Mouse (Mus musculus) heart, embryonic 13.5 days (tissue): ENCODE measurements around the gene AC129217.1. TPM values are rescaled to one million over a fixed set of nuclear protein-coding genes. Genes with fewer than 3 reads are reported as not detected.

Source experiments
- ATAC-seq: fragments of 200-750 bp; cut with Nextera tagmentation; 2 replicates; pipeline ENCODE4 v1.8.0; 2017; ENCODE audit warnings: moderate TSS enrichment; ENCODE audit not compliant: insufficient number of reproducible peaks, low FRiP score, low TSS enrichment; ENCODE audit errors: extremely low read depth
- H3K27ac ChIP-seq: fragments of 300-500 bp; sonication (generic); replicated peaks from 2 replicates; pipeline ENCODE4 v1.5.1; 2015; ENCODE audit warnings: moderate library complexity, mild to moderate bottlenecking, inconsistent platforms
- H3K27me3 ChIP-seq: fragments of 300-500 bp; sonication (generic); replicated peaks from 2 replicates; pipeline ENCODE4 v1.6.1; 2015; ENCODE audit warnings: mild to moderate bottlenecking, inconsistent platforms
- H3K36me3 ChIP-seq: fragments of 300-500 bp; sonication (generic); 2 replicates; pipeline ENCODE4 v1.6.1; 2015; ENCODE audit warnings: mild to moderate bottlenecking, inconsistent platforms
- H3K4me1 ChIP-seq: fragments of 300-500 bp; sonication (generic); 2 replicates; pipeline ENCODE4 v1.6.1; 2015; ENCODE audit warnings: inconsistent platforms
- H3K4me2 ChIP-seq: fragments of 300-500 bp; sonication (generic); 2 replicates; pipeline ENCODE4 v1.6.1; 2015; ENCODE audit warnings: inconsistent platforms, mild to moderate bottlenecking, moderate library complexity
- H3K4me3 ChIP-seq: fragments of 300-500 bp; sonication (generic); 2 replicates; pipeline ENCODE4 v1.5.1; 2015; ENCODE audit warnings: moderate library complexity, mild to moderate bottlenecking, inconsistent platforms
- H3K9ac ChIP-seq: fragments of 300-500 bp; sonication (generic); 2 replicates; pipeline ENCODE4 v1.6.1; 2015; ENCODE audit warnings: inconsistent platforms, mild to moderate bottlenecking, moderate library complexity
- H3K9me3 ChIP-seq: fragments of 300-500 bp; sonication (generic); 2 replicates; pipeline ENCODE4 v1.6.1; 2016; ENCODE audit warnings: inconsistent platforms
- WGBS: fragments of 180-500 bp; shearing (Covaris S2); methylation state at CpG from one replicate; pipeline ENCODE4 v1.1.7; 2015; ENCODE audit warnings: mixed read lengths; 5-methylcytosine and 5-hydroxymethylcytosine counted together
- microRNA-seq: library from miRNA; unstranded; fragments of <30 nt; microRNA quantifications from one replicate; pipeline ENCODE4, GENCODE M21; 2016
- polyA plus RNA-seq: library from polyadenylated mRNA; unstranded; fragments of >200 nt; fragmentation: Nextera tagmentation; extraction: Ambion mirVana; gene quantifications from 2 replicates; pipeline ENCODE4 v1.2.1, GENCODE M21; 2015

Gene AC129217.1
- polyA plus RNA-seq, 1 experiment from 2014 or later: not detected

- Histone ChIP-seq H3K27me3 (no peaks in the 10 kb centered on the region), H3K4me1 (peaks cover 22% of the 10 kb centered on the region), H3K27ac (no peak overlapping the region), H3K9ac (no peak overlapping the region), H3K9me3 (no peaks in the 10 kb centered on the region), H3K4me2 (no peak overlapping the region), H3K4me3 (no peak overlapping the region), H3K36me3 (peaks cover 51% of the 10 kb centered on the region)
- no peak for ATAC-seq
- 90% methylated on average over 7 of the region's 7 CpGs for WGBS
Observed at GRCm38 (mm10) chr19:8875031-8875430, 45.5 kb downstream of the AC129217.1 start.

DNA sequence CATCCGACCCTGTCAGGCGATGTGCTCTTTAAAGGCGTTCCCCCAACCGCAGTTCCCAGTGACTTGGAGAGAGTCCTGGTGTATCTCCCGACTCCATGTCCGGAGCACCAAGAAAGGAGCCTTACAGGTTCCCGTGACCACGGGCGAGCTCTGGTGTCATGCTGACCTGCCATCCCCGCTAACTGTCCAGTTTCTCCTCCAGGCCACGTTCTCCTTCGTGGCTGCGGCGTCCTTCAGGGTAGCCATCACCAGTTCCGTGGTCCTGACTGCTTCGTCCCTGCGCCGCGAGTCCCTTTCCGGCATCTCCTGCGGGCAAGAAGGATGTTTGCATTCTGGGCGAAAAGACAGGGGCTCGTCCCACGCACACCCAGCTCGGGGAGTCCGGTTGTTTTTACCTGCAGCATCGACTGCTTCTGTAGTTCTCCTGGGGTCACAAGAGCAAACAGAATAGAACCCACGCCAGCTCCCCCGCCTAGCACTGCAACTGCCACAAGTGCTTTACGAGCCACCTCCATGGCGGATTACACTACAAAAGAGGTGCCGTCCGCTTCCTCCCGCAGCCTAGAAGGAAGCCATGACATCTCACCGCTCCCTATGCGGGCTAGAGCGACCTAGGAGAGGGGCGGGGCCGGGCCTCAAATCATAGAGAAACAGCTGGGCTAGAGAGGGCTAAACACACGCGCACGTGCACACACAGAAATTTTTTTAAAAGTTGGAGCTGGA is 50.9 kb downstream of the AC129217.1 start, which contains the start of gene Uqcc3:
Gene Uqcc3, minus strand, starts transcription at position 613 of the 723 bp plus-strand sequence.
- Histone ChIP-seq H3K4me2 (peak within 1 kb of the TSS; percentile 81), H3K36me3 (peaks cover 24% of the 10 kb centered on the region), H3K4me1 (peaks cover 12% of the 10 kb centered on the region), H3K27ac (peak within 1 kb of the TSS; percentile 89), H3K9me3 (no peaks in the 10 kb centered on the region), H3K9ac (peak within 1 kb of the TSS; percentile 96), H3K4me3 (peak within 1 kb of the TSS; percentile 89), H3K27me3 (no peaks in the 10 kb centered on the region)
- ATAC-seq: peak; percentile 82
- under 1% methylated on average over 42 of the region's 42 CpGs for WGBS

- H3K9me3 ChIP-seq: no peaks in the 10 kb centered on the region
- peaks cover 12% of the 10 kb centered on the region for H3K4me1 ChIP-seq
- 16% methylated on average over 3 of the region's 3 CpGs for WGBS
- H3K27ac ChIP-seq: peak overlapping the region; percentile 89; the same call in 1 of the 2 replicates
- peak overlapping the region; percentile 89 for H3K4me3 ChIP-seq
- H3K9ac ChIP-seq: peak overlapping the region; percentile 96
- H3K27me3 ChIP-seq: no peaks in the 10 kb centered on the region
- ATAC-seq: no peak
- peaks cover 18% of the 10 kb centered on the region for H3K36me3 ChIP-seq
- peak overlapping the region; percentile 81 for H3K4me2 ChIP-seq
Observed at GRCm38 (mm10) chr19:8881034-8881392, 51.4 kb downstream of the AC129217.1 start.

GRCm38 (mm10) chr19:8883616-8884015 is 54.0 kb downstream of the AC129217.1 start, which contains the start of the genes Lbhd1 and Gm49403:
Gene Lbhd1, plus strand, starts transcription at chr19:8883732.
Gene Gm49403, plus strand, starts transcription at chr19:8883930.
- H3K9me3 ChIP-seq: no peaks in the 10 kb centered on the region
- H3K36me3 ChIP-seq: no peaks in the 10 kb centered on the region
- 67% methylated on average over 3 of the region's 3 CpGs for WGBS
- H3K27ac ChIP-seq: no peak within 1 kb of the TSS
- no peak within 1 kb of the TSS for H3K4me3 ChIP-seq
- H3K4me1 ChIP-seq: peaks cover 21% of the 10 kb centered on the region
- no peak for ATAC-seq
- no peaks in the 10 kb centered on the region for H3K27me3 ChIP-seq
- no peak within 1 kb of the TSS for H3K4me2 ChIP-seq
- H3K9ac ChIP-seq: no peak within 1 kb of the TSS

- peaks cover 15% of the 10 kb centered on the region for H3K36me3 ChIP-seq
- no peaks in the 10 kb centered on the region for H3K9me3 ChIP-seq
- no peaks in the 10 kb centered on the region for H3K27me3 ChIP-seq
- H3K4me2 ChIP-seq: peak overlapping the region; percentile 87
- ATAC-seq: no peak
- WGBS: 61% methylated on average over 1 of the region's 1 CpGs
- H3K4me1 ChIP-seq: peaks cover 18% of the 10 kb centered on the region
- peak overlapping the region; percentile 89; the same call in 1 of the 2 replicates for H3K9ac ChIP-seq
- H3K27ac ChIP-seq: peak overlapping the region; percentile 89; the same call in 1 of the 2 replicates
- H3K4me3 ChIP-seq: peak overlapping the region; percentile 80
Observed at GRCm38 (mm10) chr19:8886916-8887584, 57.5 kb downstream of the AC129217.1 start.

DNA sequence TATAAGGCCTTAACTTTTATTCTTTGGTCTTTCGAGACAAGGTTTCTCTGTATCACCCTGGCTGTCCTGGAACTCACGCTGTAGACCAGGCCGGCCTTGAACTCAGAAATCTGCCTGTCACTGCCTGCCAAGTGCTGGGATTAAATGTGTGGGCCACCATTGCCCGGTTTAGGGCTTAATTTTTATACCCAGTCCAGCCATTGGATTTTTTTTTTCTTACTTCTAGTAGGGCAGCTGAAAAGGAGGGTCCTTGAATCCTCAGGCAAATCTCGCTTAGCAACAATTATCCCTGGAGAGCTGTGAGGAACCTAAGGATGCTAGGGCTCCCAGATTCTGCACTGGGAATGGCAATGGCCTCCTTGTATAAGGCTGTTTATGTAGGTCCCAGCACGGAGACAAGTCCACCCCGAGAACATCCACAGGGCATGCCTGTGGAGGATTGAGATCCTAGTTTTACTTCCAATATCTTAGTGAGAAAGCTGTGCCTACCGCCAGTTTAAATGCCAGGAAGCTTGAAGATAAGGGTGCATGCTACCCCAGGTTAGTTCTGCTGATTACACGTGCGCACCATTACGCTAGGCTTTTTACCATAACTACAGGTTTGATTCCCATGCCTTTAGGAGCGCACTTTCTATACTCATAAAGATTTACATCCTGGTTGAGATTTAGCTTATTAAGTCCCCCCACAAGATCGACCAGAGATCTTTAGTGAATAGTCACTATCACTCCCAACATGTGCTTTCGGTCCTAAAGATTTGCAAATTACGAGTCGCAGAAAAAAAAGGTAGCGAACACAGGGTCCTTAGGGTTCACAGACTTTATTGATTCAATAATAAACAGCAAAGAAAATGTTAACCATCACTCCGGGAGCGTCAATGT is 58.3 kb downstream of the AC129217.1 start:
- ATAC-seq: no peak
- no peaks in the 10 kb centered on the region for H3K9me3 ChIP-seq
- no peaks in the 10 kb centered on the region for H3K27me3 ChIP-seq
- peaks cover 15% of the 10 kb centered on the region for H3K36me3 ChIP-seq
- peak overlapping the region; percentile 87 for H3K4me2 ChIP-seq
- H3K9ac ChIP-seq: peak overlapping the region; percentile 89
- 17% methylated on average over 19 of the region's 19 CpGs for WGBS
- H3K4me1 ChIP-seq: peaks cover 23% of the 10 kb centered on the region
- peak overlapping the region; percentile 89 for H3K27ac ChIP-seq
- H3K4me3 ChIP-seq: peak overlapping the region; percentile 80

DNA sequence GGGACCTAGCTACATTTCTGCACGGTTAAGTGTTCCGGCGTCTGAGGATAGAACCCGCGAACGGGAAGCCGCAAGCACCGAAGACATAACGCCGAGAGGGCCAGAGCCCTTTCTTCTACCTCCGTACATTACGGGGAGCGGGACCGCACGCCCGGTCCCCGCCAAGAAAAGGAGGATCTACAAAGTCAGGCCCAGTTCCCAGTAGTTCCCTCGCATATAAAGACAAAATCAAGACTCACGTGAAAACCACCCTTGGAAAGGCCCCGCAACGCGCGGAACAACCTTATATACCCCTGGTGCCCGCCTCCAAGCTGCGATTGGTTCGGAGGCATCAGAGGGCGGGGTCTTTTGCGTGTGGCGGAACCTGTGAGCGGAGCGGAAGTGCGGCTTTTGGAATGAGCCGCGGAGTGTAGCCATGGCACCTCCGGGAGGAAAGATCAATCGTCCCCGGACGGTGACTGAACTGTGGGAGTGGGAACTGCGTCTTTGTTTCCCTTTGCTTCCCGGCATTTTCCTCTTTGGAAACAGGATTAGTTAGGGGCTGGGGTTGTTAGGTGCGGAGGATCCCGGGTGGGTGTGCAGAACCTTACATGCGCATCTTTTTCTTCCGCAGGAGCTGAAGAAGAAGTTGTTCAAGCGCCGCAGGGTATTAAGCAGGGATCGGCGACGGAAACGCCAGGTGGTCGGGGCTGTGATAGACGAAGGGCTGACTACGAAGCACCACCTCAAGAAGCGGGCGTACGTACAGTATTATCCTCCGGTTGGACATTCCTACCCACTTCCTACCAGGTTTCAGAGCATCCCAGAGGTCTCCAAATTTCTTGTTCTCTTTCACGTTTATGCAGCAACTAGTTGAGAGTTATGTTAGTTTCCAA is 59.2 kb downstream of the AC129217.1 start, which contains the start of the genes 1810009A15Rik and Gm49416:
Gene 1810009A15Rik, plus strand, starts transcription at position 343 of the 875 bp plus-strand sequence.
Gene Gm49416, plus strand, starts transcription at position 416 of the 875 bp plus-strand sequence.
- under 1% methylated on average over 58 of the region's 58 CpGs for WGBS
- peak within 1 kb of the TSS; percentile 89 for H3K27ac ChIP-seq
- H3K4me1 ChIP-seq: peaks cover 28% of the 10 kb centered on the region
- H3K4me2 ChIP-seq: peak within 1 kb of the TSS; percentile 87
- peak; percentile 85 for ATAC-seq
- H3K9me3 ChIP-seq: no peaks in the 10 kb centered on the region
- H3K27me3 ChIP-seq: no peaks in the 10 kb centered on the region
- H3K4me3 ChIP-seq: peak within 1 kb of the TSS; percentile 80
- peaks cover 15% of the 10 kb centered on the region for H3K36me3 ChIP-seq
- peak within 1 kb of the TSS; percentile 89 for H3K9ac ChIP-seq

Small RNAs within 50 kb of the gene (microRNA-seq; reads per million reads assigned to microRNA genes)
- gene Mir5136: not detected

Other genes with a start within 250 kb of the AC129217.1 start
- 0.04 and 0.06 TPM in 2 replicates for gene Slc22a8, start 238.5 kb upstream of the AC129217.1 start, polyA plus RNA-seq
- gene Slc22a6, start 211.7 kb upstream of the AC129217.1 start, polyA plus RNA-seq: not detected in 2 replicates
- 0.04 TPM in 1 of 2 replicates, not detected in the other for gene Chrm1, start 166.0 kb upstream of the AC129217.1 start, polyA plus RNA-seq
- 72.8 and 74.8 TPM in 2 replicates for gene Slc3a2, start 106.4 kb upstream of the AC129217.1 start, polyA plus RNA-seq
- 54.1 and 60.0 TPM in 2 replicates for gene Wdr74, start 93.9 kb upstream of the AC129217.1 start, polyA plus RNA-seq
- gene 1700092M07Rik, start 89.1 kb upstream of the AC129217.1 start, polyA plus RNA-seq: 1.3 and 1.4 TPM in 2 replicates
- 81.1 and 87.5 TPM in 2 replicates for gene Stx5a, start 88.4 kb upstream of the AC129217.1 start, polyA plus RNA-seq
- 123 and 124 TPM in 2 replicates for gene Nxf1, start 72.7 kb upstream of the AC129217.1 start, polyA plus RNA-seq
- 154 and 167 TPM in 2 replicates for gene Tmem223, start 58.8 kb upstream of the AC129217.1 start, polyA plus RNA-seq
- 54.5 and 60.7 TPM in 2 replicates for gene Tmem179b, start 55.3 kb upstream of the AC129217.1 start, polyA plus RNA-seq
- gene Taf6l, start 43.4 kb upstream of the AC129217.1 start, polyA plus RNA-seq: 18.2 and 19.6 TPM in 2 replicates
- 129 and 143 TPM in 2 replicates for gene Polr2g, start 31.2 kb upstream of the AC129217.1 start, polyA plus RNA-seq
- 3.7 and 3.9 TPM in 2 replicates for gene Zbtb3, start 27.2 kb upstream of the AC129217.1 start, polyA plus RNA-seq
- gene Ttc9c, start 10.4 kb upstream of the AC129217.1 start, polyA plus RNA-seq: 32.9 and 38.9 TPM in 2 replicates
- gene Hnrnpul2, start 9.8 kb upstream of the AC129217.1 start, polyA plus RNA-seq: 2.9 TPM in 2 replicates
- gene Bscl2, start 7.7 kb downstream of the AC129217.1 start, polyA plus RNA-seq: 44.6 and 45.3 TPM in 2 replicates
- 2.2 TPM in 2 replicates for gene Gng3, start 9.4 kb downstream of the AC129217.1 start, polyA plus RNA-seq
- gene Lrrn4cl, start 21.0 kb downstream of the AC129217.1 start, polyA plus RNA-seq: 0.79 and 0.88 TPM in 2 replicates
- gene Ubxn1, start 41.7 kb downstream of the AC129217.1 start, polyA plus RNA-seq: 112 and 139 TPM in 2 replicates
- gene Uqcc3, start 51.1 kb downstream of the AC129217.1 start, polyA plus RNA-seq: 56.6 and 62.6 TPM in 2 replicates
- gene Lbhd1, start 54.0 kb downstream of the AC129217.1 start, polyA plus RNA-seq: 48.2 and 49.5 TPM in 2 replicates
- gene Gm49403, start 54.2 kb downstream of the AC129217.1 start, polyA plus RNA-seq: not detected in 2 replicates
- gene 1810009A15Rik, start 59.1 kb downstream of the AC129217.1 start, polyA plus RNA-seq: 61.9 and 71.3 TPM in 2 replicates
- gene Gm49416, start 59.2 kb downstream of the AC129217.1 start, polyA plus RNA-seq: not detected in 2 replicates
- gene Ints5, start 63.2 kb downstream of the AC129217.1 start, polyA plus RNA-seq: 23.9 and 25.5 TPM in 2 replicates
- 63.5 and 63.8 TPM in 2 replicates for gene Ganab, start 68.3 kb downstream of the AC129217.1 start, polyA plus RNA-seq
- 40.6 and 41.4 TPM in 2 replicates for gene B3gat3, start 90.6 kb downstream of the AC129217.1 start, polyA plus RNA-seq
- gene Rom1, start 99.6 kb downstream of the AC129217.1 start, polyA plus RNA-seq: 2.4 and 2.7 TPM in 2 replicates
- gene Eml3, start 99.8 kb downstream of the AC129217.1 start, polyA plus RNA-seq: 14.4 and 14.9 TPM in 2 replicates
- 83.6 and 88.0 TPM in 2 replicates for gene Mta2, start 112.1 kb downstream of the AC129217.1 start, polyA plus RNA-seq
- 16.3 and 17.1 TPM in 2 replicates for gene Tut1, start 124.1 kb downstream of the AC129217.1 start, polyA plus RNA-seq
- 251 and 281 TPM in 2 replicates for gene Eef1g, start 137.3 kb downstream of the AC129217.1 start, polyA plus RNA-seq
- gene Ahnak, start 159.5 kb downstream of the AC129217.1 start, polyA plus RNA-seq: 22.8 TPM in 2 replicates